Mouse (Mus musculus): ENCODE data around the gene Qsox2.

DNA sequence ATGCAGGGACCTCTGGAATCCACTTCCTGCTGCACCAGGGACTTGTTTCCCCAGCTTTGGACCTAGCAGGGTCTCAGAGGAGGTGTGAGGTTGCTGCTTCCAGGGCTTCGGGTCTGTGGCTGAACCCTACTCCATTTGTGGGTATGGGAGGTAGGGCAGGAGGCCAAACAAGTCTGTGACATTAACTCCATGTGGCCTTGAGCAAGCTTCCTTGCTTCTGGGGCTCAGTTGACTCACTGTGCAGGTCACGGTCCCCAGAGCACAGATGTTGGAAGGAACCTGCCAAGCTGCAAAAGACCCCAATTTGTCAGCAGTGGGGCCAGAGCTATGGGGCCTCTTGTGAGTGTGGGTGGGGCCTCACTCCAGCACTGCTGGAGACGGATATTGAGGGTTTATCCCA, 53.0 kb downstream of the Qsox2 start:
- TF ChIP-seq CTCF (conservative IDR thresholded peaks at IDR 0.05; ENCODE audit: low read length) (no peak), POU5F1 (IDR thresholded peaks at IDR 0.05; ENCODE audit: borderline replicate concordance, low read length) (no peak), NANOG (IDR thresholded peaks at IDR 0.05; ENCODE audit: borderline replicate concordance, low read length) (no peak)

Data from E14TG2a.4 (cell line).